Mouse (Mus musculus) bone marrow, adult 2 months (tissue): ENCODE measurements around the gene Speg.

Source experiments
- CTCF ChIP-seq: fragments of 200-500 bp; IDR thresholded peaks from 2 replicates; pipeline ENCODE4 v1.5.1; 2011; ENCODE audit warnings: low read length, control low read depth; ENCODE audit not compliant: control insufficient read depth, insufficient read depth
- POLR2A ChIP-seq: fragments of 200-500 bp; IDR thresholded peaks from 2 replicates; pipeline ENCODE4 v1.6.1; 2011; ENCODE audit warnings: low read depth, mild to moderate bottlenecking, control low read depth, low read length, borderline replicate concordance; ENCODE audit not compliant: control insufficient read depth

GRCm38 (mm10) chr1:75477264-75477965 is 102.3 kb downstream of the Speg start:
- TF ChIP-seq CTCF (peak; percentile 69), POLR2A (peak; percentile 24; the same call in 1 of the 2 replicates)
